Mouse (Mus musculus) mesoderm, embryonic 11.5 days (tissue): ENCODE data around the gene Tenm4.
A peak's percentile ranks its signal among the peaks of the same experiment; 100 is the strongest.

Experiments used
- DNase-seq: peaks from one replicate; pipeline ENCODE4 v3.0.0-alpha.2; 2012; ENCODE audit warnings: low read depth, low spot score

Tenm4 gene

GRCm38 (mm10) chr7:96408161-96408889, 237.3 kb downstream of the Tenm4 start:
- peak; percentile 36 for DNase-seq

GRCm38 (mm10) chr7:96409323-96409880, 238.4 kb downstream of the Tenm4 start:
- no peak for DNase-seq

DNA sequence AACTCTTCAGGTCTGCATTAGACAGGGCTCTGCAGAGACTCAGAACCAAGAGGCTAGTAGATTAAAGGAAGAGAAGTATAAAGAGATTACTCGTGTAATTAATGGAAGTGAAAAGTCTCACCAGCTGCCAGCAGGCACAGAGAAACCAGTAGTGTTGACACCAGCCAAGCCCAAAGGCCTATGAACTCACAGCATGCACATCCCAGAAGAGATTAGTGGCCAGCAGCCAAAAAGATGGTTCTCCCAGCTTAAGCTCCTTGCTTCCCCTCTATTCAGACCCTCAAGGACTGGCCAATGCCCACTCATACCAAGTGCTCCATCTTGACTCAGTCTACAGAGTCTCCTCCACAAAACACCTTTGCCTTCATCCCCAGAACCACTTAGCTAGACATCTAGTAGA, 242.8 kb downstream of the Tenm4 start:
- DNase-seq, result no peak

GRCm38 (mm10) chr7:96414290-96415055, 243.4 kb downstream of the Tenm4 start:
- no peak for DNase-seq

- no peak for DNase-seq
These were observed 246.4 kb downstream of the Tenm4 start for GRCm38 (mm10) chr7:96417251-96418004.

GRCm38 (mm10) chr7:96418146-96418545, 247.1 kb downstream of the Tenm4 start:
- DNase-seq, result no peak

GRCm38 (mm10) chr7:96420045-96420444, 249.0 kb downstream of the Tenm4 start:
- no peak for DNase-seq

DNA sequence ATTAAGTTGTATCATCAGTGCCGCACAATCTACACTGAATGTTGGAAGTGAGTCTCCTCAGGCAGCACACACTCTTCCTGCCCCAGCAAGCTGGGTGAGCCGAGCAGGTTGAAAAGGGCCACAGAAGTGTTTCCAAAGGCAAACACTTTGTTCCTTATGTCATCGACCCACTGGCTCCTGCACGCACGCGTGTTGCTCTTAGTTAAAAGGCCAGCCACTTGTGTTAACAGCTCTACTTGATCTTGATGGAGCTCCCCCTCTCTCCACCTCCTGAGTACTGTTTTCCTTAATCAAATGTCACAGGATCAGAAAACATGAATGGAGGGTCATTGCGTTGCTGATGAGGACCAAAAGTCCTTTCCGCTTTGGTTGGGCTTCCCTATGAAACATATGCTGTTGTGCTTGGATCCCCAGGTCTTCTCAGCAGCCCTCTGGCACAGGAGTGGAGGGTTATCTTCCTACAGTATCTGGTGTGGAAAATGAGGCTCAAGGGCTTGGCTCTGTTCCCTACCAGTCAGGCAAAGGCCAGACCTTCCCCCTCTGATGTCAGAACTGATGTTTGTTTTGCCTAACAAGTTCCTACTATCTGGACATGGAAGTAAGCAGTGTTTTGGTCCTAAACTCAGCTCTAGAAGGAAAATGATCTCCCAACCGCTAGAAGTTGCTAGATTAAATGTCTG, 250.0 kb downstream of the Tenm4 start:
- no peak for DNase-seq

DNA sequence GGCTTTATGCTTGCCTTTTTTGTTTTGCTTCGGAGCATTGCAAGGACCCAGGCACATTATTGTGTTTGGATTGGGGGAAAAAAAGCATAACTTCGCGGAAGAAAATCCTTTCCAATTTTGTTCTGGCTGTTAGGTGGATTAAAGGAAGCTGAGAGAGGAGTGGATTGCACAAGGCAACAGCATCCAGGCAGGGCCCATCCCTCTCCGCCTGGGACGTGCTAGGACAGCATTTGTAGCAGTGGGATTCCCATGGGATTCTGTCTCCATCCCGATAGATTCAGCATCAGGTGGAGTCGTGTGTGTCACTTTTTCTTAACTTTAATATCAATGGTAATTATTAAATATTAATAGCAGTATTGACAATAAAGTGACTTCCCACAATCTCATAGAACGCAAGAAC, 255.9 kb downstream of the Tenm4 start:
- DNase-seq, result no peak

DNA sequence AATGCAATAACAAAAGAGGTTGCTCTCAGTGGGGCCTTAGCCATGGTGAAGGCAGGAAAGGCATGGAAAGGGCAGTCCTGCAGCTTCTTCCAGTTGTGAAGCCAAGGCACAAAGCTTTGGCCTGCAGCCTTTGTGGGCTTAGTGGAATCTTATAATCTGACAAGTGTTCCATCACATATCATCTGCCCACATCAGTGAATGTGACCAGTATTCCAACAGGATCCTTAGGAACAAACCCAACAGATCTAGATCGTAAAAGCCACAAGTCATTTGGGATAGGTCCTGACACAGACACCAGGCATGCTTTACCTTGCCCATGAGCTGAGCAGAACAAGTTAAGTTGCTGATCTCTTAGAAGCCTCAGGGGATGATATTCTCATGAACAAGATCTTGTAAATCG, 262.3 kb downstream of the Tenm4 start:
- no peak for DNase-seq

DNA sequence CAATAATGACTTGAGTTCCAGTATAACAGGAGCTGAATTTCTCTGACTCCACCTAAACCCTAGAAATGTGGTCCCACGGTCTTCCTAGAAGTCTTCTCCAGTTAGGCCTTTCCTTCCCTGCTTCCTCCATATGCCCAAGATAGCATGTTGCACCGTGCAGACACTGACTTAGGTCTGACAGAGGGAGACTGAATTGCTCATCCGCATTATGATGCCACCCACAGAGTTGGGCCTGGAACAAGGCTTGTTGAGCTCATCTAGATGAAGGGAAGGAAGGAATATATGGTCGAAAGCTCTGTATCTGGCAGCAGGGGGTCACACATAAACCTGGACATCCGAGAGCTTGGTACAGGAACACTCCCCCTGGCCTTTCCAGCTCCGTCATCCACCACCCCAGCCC, 267.3 kb downstream of the Tenm4 start:
- DNase-seq, result no peak

GRCm38 (mm10) chr7:96440161-96440707, 269.2 kb downstream of the Tenm4 start:
- DNase-seq, result no peak

DNA sequence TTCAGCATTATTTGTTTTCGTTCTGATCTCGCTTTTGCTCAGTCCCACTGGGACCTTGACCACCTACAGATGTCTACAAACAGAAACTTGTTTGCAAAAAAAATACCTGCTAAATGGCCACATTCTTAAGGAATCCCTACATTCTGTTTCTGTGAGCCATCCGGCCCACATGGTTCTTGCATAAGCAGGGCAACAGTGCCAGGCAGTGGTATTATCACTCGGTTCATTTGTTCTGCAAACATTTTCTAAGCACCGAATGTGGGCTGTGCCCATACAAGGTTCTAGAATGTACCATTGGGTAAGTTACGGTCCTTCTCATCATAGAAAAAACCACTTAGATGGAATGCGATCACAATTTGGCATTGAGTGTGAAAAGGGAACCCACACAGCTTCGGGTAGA, 274.7 kb downstream of the Tenm4 start:
- no peak for DNase-seq

- DNase-seq, result no peak
These were observed 276.9 kb downstream of the Tenm4 start for GRCm38 (mm10) chr7:96447806-96448397.

GRCm38 (mm10) chr7:96455957-96456356, 284.9 kb downstream of the Tenm4 start:
- no peak for DNase-seq

DNA sequence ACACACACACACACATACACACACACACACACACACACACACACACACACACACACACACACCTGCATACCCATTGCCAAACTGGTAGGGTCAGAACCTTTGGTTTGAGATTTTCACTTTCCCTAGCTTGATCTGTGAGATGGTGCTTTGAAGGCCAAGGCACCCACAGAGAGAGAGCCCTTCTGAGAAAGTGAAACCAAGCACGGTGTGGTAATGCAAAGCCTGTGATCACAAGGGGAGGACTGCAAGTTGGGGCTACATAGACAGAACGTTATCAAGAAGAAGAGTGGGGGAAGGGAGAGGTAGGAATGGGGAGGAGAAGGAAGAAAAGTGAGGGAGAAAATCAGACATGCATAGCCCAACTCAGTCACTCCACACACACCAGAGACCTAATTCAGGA, 285.6 kb downstream of the Tenm4 start:
- no peak for DNase-seq

GRCm38 (mm10) chr7:96457891-96458290, 286.8 kb downstream of the Tenm4 start:
- DNase-seq, result no peak

- DNase-seq, result no peak
These were observed 287.9 kb downstream of the Tenm4 start for GRCm38 (mm10) chr7:96458992-96459391.

- DNase-seq, result no peak
These were observed 295.7 kb downstream of the Tenm4 start for GRCm38 (mm10) chr7:96466761-96467160.

GRCm38 (mm10) chr7:96470821-96471220, 299.8 kb downstream of the Tenm4 start:
- no peak for DNase-seq

DNA sequence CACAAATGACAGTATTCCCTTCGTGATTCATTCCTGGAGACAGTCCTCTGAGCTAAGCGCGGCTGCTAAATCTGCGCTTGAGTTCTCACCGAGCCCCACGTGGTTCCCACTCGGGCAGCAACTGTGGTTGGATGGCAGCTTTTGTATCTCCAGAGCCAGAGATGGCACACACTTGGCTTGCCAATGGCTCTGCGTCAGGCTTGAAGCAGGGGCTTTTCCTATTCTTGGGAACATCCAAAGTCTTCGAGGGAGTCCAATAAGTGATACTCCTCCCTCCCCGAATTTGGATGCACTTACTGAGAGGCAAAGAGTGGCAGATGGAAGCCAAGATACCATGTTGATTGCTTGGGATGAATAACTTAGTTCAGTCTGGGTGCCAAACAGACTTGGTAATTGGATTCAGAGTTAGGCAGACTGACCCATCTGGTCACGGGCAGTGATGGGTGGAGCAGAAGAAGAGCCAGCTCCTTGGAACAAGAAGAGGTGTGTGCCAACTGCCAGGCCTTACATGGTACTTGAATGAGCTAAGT, 303.6 kb downstream of the Tenm4 start:
- DNase-seq, result no peak
